Mouse (Mus musculus) hindbrain, postnatal 0 days (tissue): ENCODE data around the gene Pnkd. TPM values are rescaled to one million over a fixed set of nuclear protein-coding genes. Genes with fewer than 3 reads are reported as not detected.
"Not testable (repeated sequence)": the region's sequence is repeated elsewhere in the genome, so short reads cannot be mapped to it uniquely, and the experiment has no call there.

Source experiments
- ATAC-seq: fragments of 200-750 bp; cut with Nextera tagmentation; 2 replicates; pipeline ENCODE4 v1.8.0; 2017; ENCODE audit warnings: mild to moderate bottlenecking, moderate TSS enrichment, moderate library complexity
- DNase-seq: peaks from one replicate; pipeline ENCODE4 v3.0.0-alpha.2; 2015; ENCODE audit warnings: low spot score
- H3K27ac ChIP-seq: fragments of 300-500 bp; sonication (generic); 2 replicates; pipeline ENCODE4 v1.5.1; 2014; ENCODE audit warnings: mild to moderate bottlenecking
- H3K27me3 ChIP-seq: fragments of 300-500 bp; sonication (generic); 2 replicates; pipeline ENCODE4 v1.6.1; 2014; ENCODE audit warnings: low read length, mixed read lengths; ENCODE audit not compliant: insufficient read depth
- H3K36me3 ChIP-seq: fragments of 300-500 bp; sonication (generic); 2 replicates; pipeline ENCODE4 v1.6.1; 2014; ENCODE audit warnings: low read length, mixed read lengths; ENCODE audit not compliant: insufficient read depth
- H3K4me1 ChIP-seq: fragments of 300-500 bp; sonication (generic); 2 replicates; pipeline ENCODE4 v1.6.1; 2014; ENCODE audit warnings: antibody characterized with exemption, low read length, mixed read lengths; ENCODE audit not compliant: insufficient read depth
- H3K4me2 ChIP-seq: fragments of 300-500 bp; sonication (generic); 2 replicates; pipeline ENCODE4 v1.6.1; 2014; ENCODE audit warnings: low read depth, mild to moderate bottlenecking, low read length, moderate library complexity, mixed read lengths
- H3K4me3 ChIP-seq: fragments of 300-500 bp; sonication (generic); 2 replicates; pipeline ENCODE4 v1.5.1; 2014; ENCODE audit warnings: low read length
- H3K9ac ChIP-seq: fragments of 300-500 bp; sonication (generic); replicated peaks from 2 replicates; pipeline ENCODE4 v1.6.1; 2014; ENCODE audit warnings: mild to moderate bottlenecking, low read length, moderate library complexity, mixed read lengths
- H3K9me3 ChIP-seq: fragments of 300-500 bp; sonication (generic); 2 replicates; pipeline ENCODE4 v1.6.1; 2016; ENCODE audit warnings: low read length, mixed read lengths
- CTCF ChIP-seq: IDR thresholded peaks from 2 replicates; pipeline ENCODE4 v1.5.1; 2016; ENCODE audit warnings: antibody characterized with exemption, control low read depth, low read depth
- WGBS: fragments of 180-500 bp; shearing (Covaris S2); extraction: QIAGEN DNeasy Blood & Tissue Kit; methylation state at CpG from one replicate; pipeline ENCODE4 v1.1.7; 2014; 5-methylcytosine and 5-hydroxymethylcytosine counted together
- polyA plus RNA-seq: library from polyadenylated mRNA; unstranded; fragments of >200 nt; fragmentation: Nextera tagmentation; extraction: Ambion mirVana; gene quantifications from 2 replicates; pipeline ENCODE4 v1.2.1, GENCODE M21; 2015
- total RNA-seq: library from RNA; depleted of rRNA; stranded (reverse); fragments of >200 nt; gene quantifications from 2 replicates; pipeline ENCODE4 v1.2.3, GENCODE M21; 2014

The Pnkd gene
- total and polyA plus RNA-seq, 2 experiments from 2014 or later, result 102 to 143 TPM

GRCm38 (mm10) chr1:74282896-74283625, 1.7 kb upstream of the Pnkd start:
- TF ChIP-seq CTCF, result no peak
- no peak overlapping the region for H3K27ac ChIP-seq
- H3K9ac ChIP-seq, result no peak overlapping the region
- no peak for ATAC-seq
- H3K9me3 ChIP-seq, result no peaks in the 10 kb centered on the region
- no peak for DNase-seq
- peaks cover 31% of the 10 kb centered on the region for H3K36me3 ChIP-seq
- no peak overlapping the region for H3K4me3 ChIP-seq
- 85% methylated on average over 10 of the region's 10 CpGs for WGBS
- H3K27me3 ChIP-seq, result no peaks in the 10 kb centered on the region
- H3K4me1 ChIP-seq, result peaks cover 16% of the 10 kb centered on the region; the same call in 1 of the 2 replicates
- H3K4me2 ChIP-seq, result peak overlapping the region; percentile 76

GRCm38 (mm10) chr1:74283686-74284463, 855 bp upstream of the Pnkd start:
- Histone ChIP-seq H3K9me3 (no peaks in the 10 kb centered on the region), H3K27ac (peak overlapping the region; percentile 75; the same call in 1 of the 2 replicates), H3K27me3 (no peaks in the 10 kb centered on the region), H3K4me1 (peaks cover 16% of the 10 kb centered on the region; the same call in 1 of the 2 replicates), H3K36me3 (peaks cover 31% of the 10 kb centered on the region), H3K9ac (peak overlapping the region; percentile 67), H3K4me2 (peak overlapping the region; percentile 76), H3K4me3 (peak overlapping the region; percentile 70)
- ATAC-seq (peak; percentile 51), DNase-seq (peak; percentile 73)
- 12% methylated on average over 15 of the region's 15 CpGs for WGBS
- no peak for TF ChIP-seq CTCF

GRCm38 (mm10) chr1:74285212-74286010, 681 bp downstream of the Pnkd start:
- H3K9ac ChIP-seq, result peak overlapping the region; percentile 68
- peak overlapping the region; percentile 49 for H3K27ac ChIP-seq
- DNase-seq (peak; percentile 20), ATAC-seq (no peak)
- no peak for TF ChIP-seq CTCF
- 3% methylated on average over 23 of the region's 23 CpGs for WGBS
- no peaks in the 10 kb centered on the region for H3K9me3 ChIP-seq
- peak overlapping the region; percentile 85 for H3K4me2 ChIP-seq
- H3K27me3 ChIP-seq, result no peaks in the 10 kb centered on the region
- peak overlapping the region; percentile 70 for H3K4me3 ChIP-seq
- H3K36me3 ChIP-seq, result peaks cover 29% of the 10 kb centered on the region
- peaks cover 16% of the 10 kb centered on the region; the same call in 1 of the 2 replicates for H3K4me1 ChIP-seq

- not testable (repeated sequence) for H3K9ac ChIP-seq, H3K4me2 ChIP-seq, H3K27ac ChIP-seq, H3K27me3 ChIP-seq, H3K9me3 ChIP-seq, H3K4me3 ChIP-seq, ATAC-seq
- DNase-seq, result peak; percentile 23
- Histone ChIP-seq H3K4me1 (peaks cover 16% of the 10 kb centered on the region; the same call in 1 of the 2 replicates), H3K36me3 (peaks cover 13% of the 10 kb centered on the region)
- peak; percentile 61 for TF ChIP-seq CTCF
- 56% methylated on average over 15 of the region's 17 CpGs for WGBS
These were observed 2.3 kb downstream of the Pnkd start for GRCm38 (mm10) chr1:74286869-74287607.

- DNase-seq, result no peak
- no peaks in the 10 kb centered on the region for H3K9me3 ChIP-seq
- H3K4me3 ChIP-seq, result no peak overlapping the region
- no peak for TF ChIP-seq CTCF
- no peak for ATAC-seq
- WGBS, result 58% methylated on average over 4 of the region's 4 CpGs
- H3K27me3 ChIP-seq, result no peaks in the 10 kb centered on the region
- H3K4me2 ChIP-seq, result no peak overlapping the region
- peaks cover 7% of the 10 kb centered on the region for H3K36me3 ChIP-seq
- no peak overlapping the region for H3K9ac ChIP-seq
- peaks cover 8% of the 10 kb centered on the region; the same call in 1 of the 2 replicates for H3K4me1 ChIP-seq
- H3K27ac ChIP-seq, result no peak overlapping the region
These were observed 3.6 kb downstream of the Pnkd start for GRCm38 (mm10) chr1:74288327-74288726.

- DNase-seq (no peak), ATAC-seq (no peak)
- no peak overlapping the region for H3K4me2 ChIP-seq
- H3K9ac ChIP-seq, result no peak overlapping the region
- peaks cover 7% of the 10 kb centered on the region for H3K36me3 ChIP-seq
- peaks cover 5% of the 10 kb centered on the region; the same call in 1 of the 2 replicates for H3K4me1 ChIP-seq
- TF ChIP-seq CTCF, result no peak
- H3K9me3 ChIP-seq, result no peaks in the 10 kb centered on the region
- WGBS, result 91% methylated on average over 9 of the region's 9 CpGs
- no peaks in the 10 kb centered on the region for H3K27me3 ChIP-seq
- H3K27ac ChIP-seq, result no peak overlapping the region
- no peak overlapping the region for H3K4me3 ChIP-seq
These were observed 4.5 kb downstream of the Pnkd start for GRCm38 (mm10) chr1:74289248-74289647.
